Mouse (Mus musculus) A20 (cell line): ENCODE data around the gene Mob1a.
"Not testable (repeated sequence)": the region's sequence is repeated elsewhere in the genome, so short reads cannot be mapped to it uniquely, and the experiment has no call there.

Source experiments
- DNase-seq: peaks from one replicate; pipeline ENCODE4 v3.0.0-alpha.2; 2011; ENCODE audit warnings: low read depth, low spot score

Mob1a gene

DNA sequence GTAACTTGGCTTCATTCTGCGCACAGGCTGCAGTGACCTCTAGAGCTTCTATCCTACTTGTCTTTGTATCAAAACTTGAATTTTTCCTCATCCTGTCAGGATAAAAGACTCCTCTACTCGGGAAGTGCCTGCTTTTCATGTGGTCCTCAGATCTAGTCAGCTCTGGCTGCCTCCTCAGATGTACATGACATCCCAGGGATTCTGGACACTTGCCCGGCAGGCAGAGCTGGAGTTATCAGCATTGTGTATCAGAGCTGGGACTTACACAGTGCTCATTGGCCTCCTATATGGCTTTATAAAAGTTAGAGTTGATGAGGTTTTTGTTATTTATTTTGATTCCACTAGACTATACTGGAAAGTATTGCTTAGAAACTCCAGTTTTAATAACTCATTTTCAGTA is 15.6 kb downstream of the Mob1a start:
- no peak for DNase-seq

DNA sequence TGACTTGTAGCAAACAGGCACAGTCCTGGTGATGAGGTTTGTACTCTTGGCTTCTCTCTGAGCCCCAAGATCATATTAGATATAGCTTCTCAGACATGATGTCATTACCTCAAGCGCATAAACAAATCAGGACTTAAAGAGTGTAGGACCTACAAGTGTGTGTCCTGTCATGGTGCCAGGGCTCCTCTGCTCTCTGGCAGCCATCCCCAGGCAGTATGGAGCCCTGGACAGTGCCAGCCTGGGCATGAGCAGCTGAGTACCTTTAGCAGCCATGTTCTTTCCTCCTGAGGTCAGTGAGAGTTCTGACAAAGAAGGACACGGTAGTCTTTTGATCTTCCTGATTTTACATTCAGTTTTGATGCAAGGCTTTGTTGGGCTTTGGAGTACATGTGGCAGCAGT is 17.1 kb downstream of the Mob1a start:
- DNase-seq, result no peak

DNA sequence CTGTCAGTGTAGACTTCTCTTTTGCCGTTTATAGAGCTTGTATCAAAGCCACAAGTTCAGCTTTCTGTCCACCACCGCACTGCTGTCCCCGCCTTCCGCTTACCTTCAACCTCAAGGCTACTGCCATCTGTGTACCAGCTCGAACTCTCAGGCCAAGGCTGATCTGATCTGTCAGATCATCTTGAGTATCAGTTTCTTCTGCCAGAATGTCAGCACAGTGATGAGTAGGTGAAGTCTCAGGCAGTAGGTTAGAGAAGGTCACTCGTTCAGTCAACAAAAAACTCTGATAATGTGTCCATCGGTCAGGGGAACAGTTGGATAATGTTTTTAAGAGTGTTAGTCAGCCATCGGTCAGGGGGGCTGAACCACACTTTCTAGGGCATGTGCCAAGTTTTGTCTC is 19.5 kb downstream of the Mob1a start:
- DNase-seq, result not testable (repeated sequence)

DNA sequence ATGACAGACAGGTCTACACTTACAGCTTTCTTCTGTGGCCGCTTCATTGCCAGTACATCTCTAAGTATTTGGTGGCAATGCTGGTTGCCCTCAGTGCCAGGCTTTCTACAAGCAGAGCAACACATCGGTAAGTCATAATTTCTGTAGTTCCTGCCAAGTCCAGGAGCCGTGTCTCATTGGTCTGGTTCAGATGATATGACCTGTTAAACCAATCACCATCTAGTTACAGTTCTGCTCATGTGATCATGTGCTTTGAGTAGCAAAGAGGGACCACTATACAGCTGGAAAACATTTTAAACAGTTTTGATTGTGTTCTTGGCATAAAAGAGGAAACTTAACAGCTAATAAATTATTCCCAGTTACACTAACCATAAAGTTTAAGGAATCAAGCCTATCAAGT is 22.1 kb downstream of the Mob1a start:
- no peak for DNase-seq

DNA sequence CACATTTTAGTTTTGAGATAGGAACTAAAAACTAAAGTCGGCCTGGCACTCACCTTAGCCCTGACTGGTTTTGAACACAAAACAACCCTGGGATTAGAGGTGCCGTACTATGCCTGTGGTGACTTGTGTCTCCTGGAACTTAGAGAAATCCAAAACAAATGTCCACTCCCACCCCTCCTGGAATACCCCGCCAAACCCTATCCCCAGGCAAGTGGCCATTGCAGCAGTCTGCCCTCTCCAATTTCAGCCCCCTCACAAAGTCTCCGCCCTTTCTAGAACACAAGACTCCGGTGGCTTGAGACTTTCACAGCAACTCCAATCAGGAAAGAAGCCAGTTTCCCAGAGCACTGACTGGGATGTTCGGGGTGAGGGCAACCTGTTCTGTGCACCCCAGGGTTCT is 23.1 kb downstream of the Mob1a start, which contains the start of gene Bola3:
Gene Bola3 (plus strand): TSS at position 275 of the 400 bp plus-strand sequence.
- DNase-seq, result no peak

DNA sequence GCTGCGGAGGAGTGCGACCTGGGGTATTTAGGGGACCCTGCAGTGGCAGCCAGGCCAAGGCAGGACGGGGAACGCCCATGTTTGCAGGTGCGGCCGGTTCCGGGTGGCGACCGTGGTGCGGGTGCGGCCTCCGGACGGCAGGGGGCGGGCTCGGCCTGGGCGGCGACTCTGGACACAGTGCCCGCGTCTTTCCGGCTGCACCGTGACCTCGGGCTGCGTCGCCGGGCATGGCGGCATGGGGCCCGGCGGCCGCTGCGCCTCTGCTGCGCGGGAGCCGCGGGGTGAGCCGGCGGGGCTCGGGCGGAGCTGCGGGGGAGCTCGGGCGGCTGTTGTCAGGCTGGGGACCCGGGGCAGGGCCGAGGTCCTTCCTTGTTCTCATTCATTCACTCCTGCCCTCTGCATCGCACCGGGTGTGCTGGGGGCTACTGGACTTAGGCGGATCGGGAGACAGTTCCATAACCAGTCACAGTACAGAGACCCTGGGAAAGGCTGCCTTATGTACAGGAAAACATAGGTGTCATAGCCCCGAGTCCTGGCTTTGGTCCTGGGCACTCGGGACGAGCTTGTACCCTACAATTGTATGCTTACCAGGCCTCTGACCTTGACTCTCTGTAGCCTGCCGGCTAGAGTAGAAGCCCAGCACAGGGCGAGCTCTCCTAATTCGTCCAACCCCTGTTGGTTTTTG is 23.6 kb downstream of the Mob1a start:
- peak; percentile 77 for DNase-seq

DNA sequence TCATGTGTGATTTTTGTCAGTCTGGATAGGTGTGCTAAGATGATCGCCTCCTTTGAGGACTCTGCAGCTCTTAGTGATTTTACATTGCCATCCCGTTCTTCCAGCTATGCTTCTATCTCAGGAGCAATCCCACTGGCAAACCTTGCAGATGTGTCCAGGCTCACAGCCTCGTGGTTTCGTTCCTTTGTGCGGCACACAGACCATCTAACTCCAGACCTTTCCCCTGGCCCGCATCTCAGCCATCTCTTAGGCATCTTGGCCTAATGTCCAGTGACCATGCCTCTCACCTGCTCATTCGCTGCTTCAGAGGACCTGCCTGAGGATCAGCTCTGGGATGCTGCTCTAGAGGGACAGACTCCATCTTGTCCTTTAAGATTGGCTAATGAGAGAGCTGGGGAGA is 24.4 kb downstream of the Mob1a start:
- DNase-seq, result no peak

DNA sequence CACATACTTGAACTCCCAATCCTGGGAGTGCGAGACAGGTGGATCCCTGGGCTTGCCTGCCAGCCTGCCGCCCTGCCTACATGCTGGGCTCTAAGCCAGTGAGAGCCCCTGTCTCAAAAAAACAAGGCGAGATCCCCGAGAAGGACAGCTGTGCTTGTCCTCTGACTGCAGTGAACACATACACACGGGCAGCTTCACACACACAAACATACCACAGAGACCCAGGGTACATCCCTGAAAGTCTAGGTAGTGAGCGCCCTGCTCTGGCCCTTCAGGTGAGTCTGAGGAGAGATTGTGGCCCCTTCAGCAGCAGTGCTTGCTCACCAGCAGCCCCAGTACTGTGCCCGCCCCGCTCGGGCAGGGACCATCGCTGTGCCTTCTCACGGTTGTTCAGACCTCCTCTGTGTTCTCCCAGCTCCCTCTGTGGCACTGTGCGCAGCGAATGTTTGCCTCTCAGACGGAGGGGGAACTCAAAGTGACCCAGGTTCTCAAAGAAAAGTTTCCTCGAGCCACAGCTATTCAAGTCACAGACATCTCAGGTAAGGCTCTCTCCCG is 25.1 kb downstream of the Mob1a start:
- no peak for DNase-seq

DNA sequence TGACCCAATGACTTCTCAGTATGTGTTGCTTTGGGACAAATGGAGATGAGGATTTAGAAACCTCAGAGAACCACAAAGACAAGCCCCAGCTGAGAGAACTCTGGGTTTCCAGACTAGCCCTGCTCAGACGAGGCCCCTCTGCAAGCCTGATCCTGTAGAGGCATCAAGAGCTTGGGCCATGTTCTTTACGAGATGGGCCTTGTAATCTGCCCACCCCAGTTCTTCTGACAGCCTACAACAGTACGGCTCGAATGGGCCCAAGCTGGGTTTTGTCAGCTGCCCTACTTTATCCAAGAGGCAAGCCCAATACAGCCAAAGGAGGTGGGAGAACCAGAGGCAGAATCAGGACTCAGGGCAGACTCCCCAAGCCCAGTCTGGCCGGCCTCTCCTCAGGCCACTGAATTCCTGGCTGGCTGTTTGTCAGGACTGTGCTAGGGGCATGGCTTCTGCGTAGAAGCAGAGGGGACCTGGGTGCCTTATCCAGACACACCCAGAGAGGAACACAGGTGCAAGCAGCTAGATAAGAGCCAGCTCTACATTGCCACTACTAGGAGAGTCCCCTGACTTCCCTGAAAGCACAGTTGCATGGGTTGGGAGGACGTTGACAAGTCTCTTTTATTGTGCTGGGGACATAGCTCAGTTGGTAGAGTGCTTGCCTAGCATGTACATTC is 25.8 kb downstream of the Mob1a start:
- no peak for DNase-seq

DNA sequence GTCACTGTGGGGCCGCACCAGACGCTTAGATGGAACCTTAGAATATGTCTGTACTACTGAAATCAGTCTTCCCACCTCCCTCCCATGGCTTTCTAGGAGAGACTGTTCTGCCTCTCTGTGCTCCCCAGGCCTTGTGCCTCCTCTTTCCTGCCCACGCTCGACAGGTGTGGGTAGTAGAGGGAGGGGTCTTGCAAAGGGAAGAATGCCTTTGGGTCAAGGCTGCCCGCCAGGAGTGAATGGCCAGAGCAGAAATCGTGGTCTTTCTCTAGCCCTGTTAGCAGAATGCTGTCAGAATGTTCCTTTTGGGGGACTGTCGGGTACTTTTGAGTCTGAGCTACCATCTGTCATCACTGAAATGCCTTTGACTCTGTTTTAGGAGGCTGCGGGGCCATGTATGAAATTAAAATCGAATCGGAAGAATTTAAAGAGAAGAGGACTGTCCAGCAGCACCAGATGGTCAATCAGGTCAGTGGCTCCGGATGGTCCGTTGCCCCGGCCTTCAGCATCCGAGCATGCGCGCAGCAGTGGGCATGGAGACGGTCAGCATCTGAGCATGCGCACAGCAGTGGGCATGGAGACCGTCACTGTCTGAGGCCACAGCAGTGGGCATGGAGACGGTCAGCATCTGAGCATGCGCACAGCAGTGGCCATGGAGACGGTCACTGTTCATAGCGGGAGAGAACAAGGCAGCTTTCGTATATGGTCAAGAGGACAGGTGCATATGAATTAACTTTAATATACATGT is 27.0 kb downstream of the Mob1a start:
- no peak for DNase-seq

DNA sequence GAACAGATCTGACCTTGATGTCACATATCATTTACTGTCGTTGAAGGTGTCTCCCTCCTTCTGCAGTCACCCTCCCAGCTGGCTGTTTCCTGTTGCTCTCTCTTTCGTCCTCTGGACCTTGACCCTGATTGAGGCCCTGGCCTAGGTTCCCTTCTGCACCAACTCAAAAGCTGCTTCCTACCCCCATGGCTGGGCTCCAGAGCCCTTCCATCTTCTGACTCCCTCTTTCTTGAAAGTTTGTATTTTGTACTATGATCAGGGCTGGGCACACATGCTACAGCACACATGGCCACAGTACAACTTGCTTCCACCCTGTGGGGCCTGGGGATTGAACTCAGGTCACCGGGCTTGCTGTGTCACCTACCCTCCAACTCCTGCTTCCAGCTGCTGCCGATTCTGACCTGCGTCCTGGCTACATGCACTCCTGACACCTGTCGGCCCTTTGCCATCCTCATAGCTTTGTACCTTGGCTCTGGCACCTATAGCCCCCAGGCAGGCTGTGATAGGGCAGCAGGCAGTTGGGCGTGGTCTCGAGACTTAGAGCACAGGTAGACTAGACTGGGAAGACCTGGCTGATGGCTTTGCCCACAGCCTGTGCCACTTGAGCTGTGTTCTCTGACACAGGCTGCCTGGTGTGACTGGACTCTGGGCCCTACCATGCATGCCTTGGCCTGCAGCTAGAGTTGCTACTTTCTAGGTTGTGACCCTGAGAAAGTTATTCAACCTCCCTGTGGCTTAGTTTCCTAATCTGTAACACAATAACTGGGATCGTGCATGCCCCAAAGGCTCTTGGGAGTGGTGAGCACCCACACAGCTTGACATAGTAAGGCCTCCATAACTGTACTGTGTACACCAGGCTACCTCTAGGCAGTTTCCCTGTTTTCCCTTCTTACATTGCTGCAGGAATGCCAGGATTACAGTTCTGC is 29.3 kb downstream of the Mob1a start:
- DNase-seq, result no peak

DNA sequence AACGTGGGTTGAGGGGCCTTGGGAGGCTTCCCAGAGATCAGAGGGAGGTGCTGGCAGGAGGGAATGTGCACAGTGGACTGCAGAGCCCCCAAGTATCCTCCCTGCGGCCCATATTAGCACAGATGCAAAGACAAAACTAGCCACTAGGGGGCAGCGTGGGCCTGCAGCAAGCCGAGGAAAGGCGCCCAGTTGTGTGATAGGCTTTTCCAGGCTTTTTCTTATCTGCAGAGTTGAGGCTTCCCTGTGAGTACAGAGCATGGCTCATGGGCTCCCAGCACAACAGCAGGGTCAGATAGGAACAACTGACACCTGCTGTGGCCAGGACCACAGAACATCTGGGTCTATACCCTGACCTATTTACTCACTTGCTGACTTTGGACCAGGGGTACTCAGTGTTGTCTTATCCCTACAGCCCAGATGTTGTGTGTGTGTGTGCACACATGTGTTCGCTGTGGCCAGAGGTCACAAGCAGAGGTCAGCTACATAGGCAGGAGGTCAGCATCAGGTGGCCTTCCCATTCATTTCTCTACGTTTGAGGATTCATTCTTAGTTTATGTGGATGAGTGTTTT is 30.8 kb downstream of the Mob1a start:
- DNase-seq, result peak; percentile 52

DNA sequence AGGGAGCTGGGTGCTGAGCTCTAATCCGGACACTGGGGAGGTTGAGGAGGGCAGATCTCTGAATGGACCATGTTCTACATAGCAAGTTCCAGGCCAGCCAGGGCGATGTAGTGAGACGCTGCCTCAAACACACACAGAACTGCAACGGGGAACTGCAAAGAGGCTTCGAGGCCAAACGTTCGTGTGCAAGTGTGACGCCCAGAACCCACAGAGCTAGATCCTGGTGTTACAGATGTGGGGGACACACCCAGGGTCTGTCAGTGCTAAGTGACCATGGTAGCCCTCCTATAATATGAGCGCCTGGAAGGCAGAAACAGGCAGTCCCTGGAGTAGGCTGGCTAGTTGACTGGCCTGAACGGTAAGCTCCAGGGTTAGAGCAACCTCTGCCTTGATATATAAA is 31.6 kb downstream of the Mob1a start:
- DNase-seq, result no peak

DNA sequence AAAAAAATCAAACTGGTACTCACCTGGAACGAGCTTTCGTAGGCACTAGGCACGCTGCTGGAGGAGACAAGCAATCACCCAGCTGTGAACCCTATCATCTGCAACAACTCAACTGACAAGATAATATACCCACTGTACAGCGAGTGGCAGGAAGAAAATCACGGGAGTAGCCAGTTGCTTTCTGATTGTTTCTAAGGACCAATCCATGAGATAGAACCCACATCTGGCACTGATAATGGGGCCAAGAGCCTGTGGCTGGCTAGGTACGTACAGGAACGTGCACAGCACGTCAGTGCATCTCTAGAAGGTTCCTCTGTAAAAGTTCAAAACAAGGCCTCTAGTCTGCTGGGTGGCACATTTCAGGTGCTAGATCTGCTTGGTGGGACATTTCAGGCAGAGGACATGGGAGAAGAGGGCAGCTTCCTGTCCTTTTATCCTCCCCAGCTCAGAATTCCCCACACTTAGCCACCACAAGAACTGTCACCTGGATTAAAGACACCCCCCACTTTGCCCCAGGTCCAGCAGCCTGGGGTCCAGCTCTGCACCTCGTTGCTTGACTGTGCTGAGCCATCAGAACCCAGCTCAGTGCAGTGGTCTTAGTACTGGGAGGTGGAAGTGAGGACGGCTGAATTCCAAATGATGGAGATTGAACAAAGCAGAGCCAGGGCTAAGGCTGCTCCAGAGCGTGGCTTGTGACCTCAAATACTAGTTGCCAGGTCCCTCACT is 35.9 kb downstream of the Mob1a start:
- no peak for DNase-seq

DNA sequence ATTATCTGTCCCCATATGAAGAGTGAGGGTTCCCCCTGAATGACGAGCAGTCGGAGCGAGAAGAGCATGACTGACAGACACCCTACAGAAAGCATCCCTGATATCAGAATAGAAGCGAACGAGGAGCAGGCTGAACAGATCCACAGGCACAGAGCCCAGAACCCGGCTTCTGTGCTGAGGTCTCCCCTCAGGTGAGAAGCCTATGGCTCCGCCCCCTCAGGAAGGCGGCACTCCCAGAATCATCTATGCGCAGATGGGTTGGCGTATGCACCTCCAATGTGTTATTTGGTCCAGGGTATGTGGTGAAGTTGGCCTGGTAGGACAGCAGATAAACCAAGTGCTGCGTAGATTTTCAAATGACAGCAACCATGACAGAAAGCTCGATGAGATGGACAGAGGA is 37.3 kb downstream of the Mob1a start:
- no peak for DNase-seq

DNA sequence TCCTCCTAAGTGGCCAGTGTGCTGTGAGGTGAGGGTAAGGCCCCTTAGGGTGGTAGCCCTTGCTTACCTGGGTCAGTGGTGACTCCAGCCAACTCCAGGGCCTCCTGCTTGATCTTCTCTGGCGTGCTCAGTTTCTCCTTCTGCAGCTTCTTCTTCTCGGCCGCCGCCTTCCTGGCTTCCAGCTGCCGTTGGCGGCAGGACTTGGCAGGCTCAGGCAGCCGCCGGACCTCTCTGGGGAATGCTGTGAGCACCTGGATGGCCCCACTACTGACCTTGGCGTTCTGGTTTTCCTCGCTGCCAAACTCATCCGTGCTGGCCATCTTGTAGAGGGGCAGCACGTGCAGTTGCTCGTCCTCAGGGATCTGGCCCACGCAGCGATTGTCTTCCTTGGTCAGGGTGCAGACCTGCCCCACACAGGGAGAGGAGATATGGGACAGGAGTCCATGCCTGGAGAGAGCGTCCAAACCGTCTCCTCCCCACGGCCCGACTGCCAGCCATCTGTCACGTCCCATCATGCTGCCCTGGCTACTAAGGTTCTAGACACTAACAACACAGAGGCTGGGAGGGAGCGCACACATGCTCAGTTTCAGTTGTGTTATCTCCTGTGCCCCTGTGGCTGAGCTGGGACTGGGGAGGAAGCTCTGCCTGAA is 44.6 kb downstream of the Mob1a start:
- no peak for DNase-seq

DNA sequence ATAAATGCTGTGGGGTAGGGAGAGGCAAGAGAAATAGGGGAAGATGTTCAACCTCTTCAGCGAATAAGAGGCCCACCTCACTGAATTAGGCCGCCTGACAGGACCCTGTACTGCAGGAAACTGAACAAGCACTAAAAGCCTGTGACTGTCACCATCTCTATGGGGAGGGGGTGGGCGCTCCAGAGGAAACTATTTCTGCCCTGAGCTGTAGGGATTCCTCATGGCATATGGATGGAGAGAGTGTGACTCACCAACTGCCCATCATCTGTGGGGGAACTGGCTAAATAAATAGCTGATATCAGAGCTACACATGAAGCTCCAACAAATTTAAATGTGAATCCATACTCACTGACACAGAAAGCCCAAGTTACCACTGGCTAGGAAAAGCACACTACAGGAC is 45.5 kb downstream of the Mob1a start:
- no peak for DNase-seq

DNA sequence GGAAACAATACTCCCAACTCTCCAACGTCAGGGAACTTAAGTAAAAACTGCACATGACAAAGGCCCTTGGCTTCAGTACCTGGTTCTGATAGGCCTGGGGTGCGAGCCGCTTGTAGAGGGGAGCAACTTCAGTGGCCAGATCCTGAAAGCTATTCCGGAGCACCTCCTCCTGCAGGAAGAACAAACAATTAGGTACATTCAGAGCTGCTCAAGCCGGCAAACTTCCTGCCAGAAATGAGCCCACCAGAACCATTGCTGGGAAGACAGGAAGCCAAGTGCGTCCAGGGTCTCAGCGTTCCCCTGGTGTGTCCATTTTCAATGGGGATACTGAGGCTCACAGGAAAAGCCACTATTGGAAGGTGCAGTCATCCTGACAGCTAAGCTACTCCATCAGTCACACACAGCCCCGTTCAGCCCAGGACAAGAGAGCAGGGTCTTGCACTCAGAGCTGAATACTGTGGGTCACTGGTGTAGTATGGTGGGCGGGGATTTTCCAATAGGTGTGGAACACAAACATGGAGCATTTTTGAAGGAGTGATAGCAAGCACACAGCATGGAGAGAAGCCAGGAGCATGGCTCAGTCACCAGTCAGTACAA is 48.0 kb downstream of the Mob1a start:
- no peak for DNase-seq
